Mouse (Mus musculus) ovary, postnatal 10 days (tissue): ENCODE results near the gene Gatad1.
"Not testable (repeated sequence)": the region's sequence is repeated elsewhere in the genome, so short reads cannot be mapped to it uniquely, and the experiment has no call there.

Experiments used
- DNase-seq: peaks from one replicate; pipeline ENCODE4 v3.0.0; 2022; ENCODE audit warnings: low spot score

Gene Gatad1

GRCm38 (mm10) chr5:3657085-3657484, at the start of gene Gatad1:
Gene Gatad1 (minus strand): TSS chr5:3657185.
- no peak for DNase-seq

- DNase-seq: no peak
Measured at GRCm38 (mm10) chr5:3702180-3702579, 45.2 kb upstream of the Gatad1 start.

- no peak for DNase-seq
Measured at GRCm38 (mm10) chr5:3700025-3700424, 43.0 kb upstream of the Gatad1 start.

- no peak for DNase-seq
Measured at GRCm38 (mm10) chr5:3696031-3696430, 39.0 kb upstream of the Gatad1 start.

DNA sequence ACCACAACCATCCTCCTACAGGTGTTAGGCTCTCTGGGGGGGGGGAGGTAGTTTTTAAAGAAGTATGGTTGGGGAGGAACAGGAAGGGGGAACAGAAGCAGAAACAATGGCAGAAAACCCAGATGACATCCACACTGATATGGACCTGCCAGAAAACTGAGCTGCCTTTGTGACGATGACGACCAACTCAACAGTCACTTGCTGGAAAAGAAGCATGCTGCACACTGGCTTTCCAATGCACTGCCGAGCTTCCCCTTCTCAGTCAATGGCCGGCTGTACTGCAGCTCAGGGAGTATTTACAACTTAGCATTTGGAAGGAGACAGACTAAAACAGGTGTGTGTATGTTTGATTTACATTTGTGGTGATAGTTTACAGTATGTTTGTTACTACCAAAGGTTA, 38.2 kb upstream of the Gatad1 start:
- no peak for DNase-seq

DNA sequence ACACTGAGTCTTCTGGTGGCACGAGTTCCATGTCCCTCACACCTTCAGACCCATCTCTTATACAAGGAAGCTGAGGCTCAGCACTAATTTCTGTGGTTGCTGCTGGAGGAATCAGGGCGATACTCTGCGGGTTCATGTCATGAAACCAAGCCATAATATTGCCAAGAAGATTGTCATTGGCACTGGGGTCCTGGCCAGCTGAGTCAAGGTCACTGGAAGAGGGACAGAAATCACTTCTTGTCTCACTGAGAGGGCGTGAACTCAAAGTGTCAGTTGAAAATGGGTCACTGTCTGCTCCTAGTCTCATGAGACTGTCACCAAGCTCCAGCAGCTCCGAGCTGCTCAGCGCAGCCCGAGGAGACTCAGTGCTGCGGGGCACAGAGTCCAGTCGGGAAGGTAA, 36.0 kb upstream of the Gatad1 start:
- DNase-seq: no peak

- DNase-seq: no peak
Measured at GRCm38 (mm10) chr5:3691283-3691682, 34.3 kb upstream of the Gatad1 start.

- DNase-seq: no peak
Measured at GRCm38 (mm10) chr5:3688298-3688697, 31.3 kb upstream of the Gatad1 start.

DNA sequence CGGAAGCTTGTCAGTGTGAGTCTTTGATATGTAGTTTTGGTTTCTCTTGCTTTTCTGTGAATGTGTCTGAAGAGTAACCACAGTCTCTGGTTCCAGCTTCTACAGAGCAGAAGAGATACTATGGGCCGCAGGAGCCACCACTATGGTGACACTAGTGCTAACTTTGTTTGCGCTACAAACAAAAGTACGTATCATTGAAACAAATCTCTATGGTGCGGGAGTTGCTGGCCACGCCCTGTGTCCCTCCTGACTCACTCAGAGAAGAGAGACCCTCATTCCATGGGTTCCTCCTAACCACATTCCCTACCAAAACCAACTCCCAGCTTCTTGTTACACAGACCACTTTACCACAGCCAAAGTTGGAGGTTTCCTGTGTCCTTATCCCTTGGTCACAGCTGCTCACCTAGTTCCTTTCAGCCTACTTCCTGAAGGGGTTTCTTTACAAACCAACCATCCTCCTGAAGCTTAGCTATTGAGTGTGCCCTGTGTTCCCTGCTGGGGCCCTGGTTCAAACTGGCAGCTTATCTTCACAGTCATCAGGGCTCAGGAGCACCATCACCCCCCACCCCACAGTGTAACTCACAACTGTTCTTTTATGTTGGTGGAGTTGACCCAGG, 13.1 kb upstream of the Gatad1 start:
- no peak for DNase-seq

GRCm38 (mm10) chr5:3666585-3666984, 9.6 kb upstream of the Gatad1 start:
- DNase-seq: no peak

DNA sequence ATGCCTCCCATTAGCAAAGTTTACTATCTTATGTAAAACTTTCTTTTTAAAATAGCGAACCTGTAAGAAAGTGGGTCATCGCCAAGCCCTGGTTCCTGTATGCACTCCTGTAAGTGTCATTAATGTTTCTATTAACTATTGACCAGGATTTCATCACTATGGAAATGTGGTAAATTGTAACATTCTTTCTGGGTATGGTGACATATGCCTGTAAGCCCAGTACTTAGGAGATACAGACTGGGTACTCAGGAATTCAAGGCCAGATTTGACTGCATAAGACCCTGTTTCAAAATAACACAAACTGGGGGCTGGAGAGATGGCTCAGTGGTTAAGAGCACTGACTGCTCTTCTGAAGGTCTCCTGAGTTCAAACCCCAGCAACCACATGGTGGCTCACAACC, 8.2 kb upstream of the Gatad1 start:
- DNase-seq: no peak

DNA sequence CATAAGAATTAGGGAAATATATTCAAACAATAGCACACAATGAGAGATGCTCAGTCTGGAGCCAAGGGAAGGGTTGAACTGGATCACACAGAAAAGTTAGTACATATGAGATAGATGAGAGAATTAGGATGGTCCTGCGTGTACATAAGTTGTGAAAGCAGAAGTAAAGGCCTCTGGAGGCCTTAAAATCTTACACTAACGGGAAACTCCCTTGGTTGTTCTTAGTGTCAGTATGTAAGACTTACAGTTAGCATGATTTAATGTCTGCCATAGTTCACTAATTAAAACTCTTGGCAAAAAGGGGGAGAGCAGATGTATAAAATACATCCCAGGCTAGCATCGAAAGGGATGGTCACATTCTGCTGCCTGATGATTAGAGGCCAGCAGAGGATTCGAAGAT, 3.2 kb downstream of the Gatad1 start:
- DNase-seq: no peak

- DNase-seq: not testable (repeated sequence)
Measured at GRCm38 (mm10) chr5:3652903-3653575, 3.9 kb downstream of the Gatad1 start.

- no peak for DNase-seq
Measured at GRCm38 (mm10) chr5:3651621-3652020, 5.4 kb downstream of the Gatad1 start.

GRCm38 (mm10) chr5:3650881-3651280, 6.1 kb downstream of the Gatad1 start, which contains the start of gene Tmbim7:
Gene Tmbim7 (plus strand): TSS chr5:3651181.
- DNase-seq: no peak

- DNase-seq: no peak
Measured at GRCm38 (mm10) chr5:3648849-3649210, 8.2 kb downstream of the Gatad1 start.

- DNase-seq: no peak
Measured at GRCm38 (mm10) chr5:3648206-3648848, 8.7 kb downstream of the Gatad1 start.

DNA sequence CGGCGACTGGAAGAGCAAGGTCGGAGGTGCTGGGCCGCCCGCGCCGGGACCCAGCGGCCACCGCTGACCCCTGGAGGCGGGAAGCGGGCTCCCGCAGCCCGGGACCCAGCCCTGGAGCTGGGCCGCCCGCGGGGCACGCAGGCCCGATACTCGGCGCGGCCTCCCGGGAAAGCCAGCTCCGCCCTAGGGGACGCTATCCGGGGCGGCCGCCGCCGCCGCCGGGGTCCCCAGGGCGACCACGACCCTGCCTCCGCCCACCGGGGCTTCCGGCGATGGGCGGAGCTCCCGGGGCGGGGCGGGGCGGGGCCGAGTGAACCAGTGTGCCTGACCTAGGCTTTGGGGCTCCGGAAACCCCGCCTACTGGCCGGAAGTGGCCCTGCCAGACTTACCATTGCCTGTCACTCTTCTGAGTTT, 9.3 kb downstream of the Gatad1 start:
- DNase-seq: no peak

DNA sequence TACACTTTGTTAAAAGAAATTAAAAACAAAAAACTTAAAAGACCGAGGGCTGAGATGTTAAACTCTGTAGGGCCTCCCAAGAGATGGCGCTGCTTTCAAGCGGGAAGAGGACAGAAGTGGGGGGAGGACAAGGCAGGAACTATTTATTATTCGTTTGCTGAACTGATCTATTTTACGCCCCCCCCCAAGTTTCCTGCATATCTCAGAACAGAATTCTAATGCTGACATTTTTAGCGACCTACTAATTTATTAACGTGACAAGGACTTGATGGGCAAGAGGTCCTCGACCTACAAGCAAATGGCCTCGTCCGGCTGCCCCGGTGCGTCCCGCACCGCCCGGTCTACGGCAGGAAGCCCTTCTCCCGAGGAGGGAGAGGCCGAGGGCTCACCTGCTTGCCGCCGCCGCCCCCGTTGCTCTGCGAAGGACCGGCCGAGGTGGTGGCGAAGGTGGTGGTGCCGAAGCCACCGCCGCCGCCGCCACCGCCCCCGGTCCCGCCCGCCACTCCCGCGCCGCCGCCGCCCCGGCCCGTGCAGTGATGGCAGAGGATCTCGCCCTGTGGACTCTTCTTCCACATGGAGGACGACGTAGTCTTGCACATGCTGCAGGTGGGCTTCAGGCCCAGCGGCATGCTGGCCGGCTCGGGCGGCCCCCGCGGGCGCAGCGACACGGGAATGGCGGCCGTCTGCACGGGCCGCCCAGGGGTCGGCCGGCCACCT, 9.8 kb downstream of the Gatad1 start:
- DNase-seq: peak; percentile 53

DNA sequence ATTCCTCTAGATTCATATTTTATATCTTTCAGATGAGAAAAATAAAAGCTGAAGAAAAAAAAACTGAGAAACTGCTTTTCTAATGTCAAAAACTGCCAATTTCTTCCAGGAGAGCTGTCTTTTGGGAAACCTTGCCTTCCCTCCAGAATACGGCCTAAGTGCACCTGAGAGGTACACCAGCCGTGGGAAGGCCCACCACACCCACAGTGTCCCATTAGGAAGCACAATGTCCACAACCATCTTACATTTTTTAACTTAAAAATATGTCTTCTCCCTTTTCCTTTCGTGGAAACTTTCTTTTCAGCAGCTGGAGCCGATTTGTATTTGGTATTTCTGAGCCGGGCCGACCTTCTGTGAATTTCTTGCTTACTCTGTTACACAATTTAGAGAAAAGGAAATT, 10.4 kb downstream of the Gatad1 start:
- DNase-seq: no peak

- DNase-seq: no peak
Measured at GRCm38 (mm10) chr5:3645326-3645725, 11.7 kb downstream of the Gatad1 start.

DNA sequence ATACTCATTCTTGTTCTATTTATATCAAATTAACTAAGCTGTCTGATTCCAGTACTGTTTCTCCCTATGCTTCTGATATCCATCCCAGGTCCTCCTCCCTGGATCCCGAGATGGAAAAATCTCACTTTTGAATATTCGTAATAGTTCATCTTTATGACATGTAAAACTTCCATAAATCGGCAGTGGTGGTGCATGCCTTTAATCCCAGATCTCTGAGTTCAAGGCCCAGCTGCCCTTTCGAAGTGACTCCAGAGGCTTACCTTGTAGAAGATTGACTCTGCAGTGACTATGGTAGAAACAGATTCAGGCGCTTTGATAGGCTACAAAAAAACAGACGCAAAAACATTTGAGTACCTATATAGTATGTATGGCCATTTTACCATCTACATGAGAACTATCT, 12.4 kb downstream of the Gatad1 start:
- no peak for DNase-seq

GRCm38 (mm10) chr5:3635286-3635685, 21.7 kb downstream of the Gatad1 start:
- DNase-seq: no peak
